Mouse (Mus musculus) cerebellum, adult (tissue): ENCODE measurements around the gene Mast3.

Experiments
- ATAC-seq: cut with Nextera tagmentation; 2 replicates; pipeline ENCODE4 v1.9.2; 2017; ENCODE audit warnings: mild to moderate bottlenecking, moderate library complexity, mixed read lengths; ENCODE audit not compliant: insufficient number of reproducible peaks, low FRiP score, low TSS enrichment

Mast3 gene

DNA sequence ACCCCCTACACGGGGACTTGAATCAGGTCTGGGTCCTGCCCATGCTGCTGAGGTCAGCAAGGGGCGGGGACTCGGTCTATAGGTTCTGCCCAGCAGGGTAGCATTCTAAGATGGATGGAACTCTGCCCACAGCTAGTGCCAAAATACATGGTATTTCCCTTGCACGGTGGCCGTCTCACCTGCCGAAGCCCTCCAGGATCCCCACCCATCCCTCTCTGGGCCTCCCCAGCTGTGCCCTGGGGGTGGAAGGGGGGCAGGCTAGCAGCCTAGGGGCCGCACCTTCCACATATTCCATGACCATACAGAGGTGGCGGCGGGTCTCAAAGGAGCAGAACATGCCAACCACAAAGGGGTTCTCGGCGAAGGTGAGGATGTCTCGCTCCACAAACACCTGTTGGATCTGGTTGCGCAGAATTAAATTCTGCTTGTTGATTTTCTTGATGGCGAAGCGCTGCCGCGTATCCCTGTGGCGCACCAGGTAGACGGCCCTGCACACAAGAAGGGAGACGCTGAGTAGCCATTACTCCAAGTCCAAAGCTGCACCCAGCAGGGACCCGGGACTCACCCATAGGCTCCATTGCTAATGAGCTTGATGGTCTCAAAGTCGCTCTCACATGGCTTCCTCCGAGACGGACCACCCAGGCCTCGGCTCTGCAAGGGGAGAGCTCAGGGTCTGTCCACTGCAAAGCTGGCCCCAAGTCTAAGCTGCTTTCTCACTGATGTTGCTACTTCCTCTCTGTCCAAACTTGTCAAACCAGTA is 18.4 kb downstream of the Mast3 start:
- no peak for ATAC-seq

- no peak for ATAC-seq
Observed at GRCm38 (mm10) chr8:70780093-70780492, 24.8 kb downstream of the Mast3 start.

- peak; percentile 74 for ATAC-seq
Observed at GRCm38 (mm10) chr8:70776496-70777444, 28.1 kb downstream of the Mast3 start, which contains the start of gene Pik3r2. Pik3r2 (minus strand) TSS chr8:70776713.

DNA sequence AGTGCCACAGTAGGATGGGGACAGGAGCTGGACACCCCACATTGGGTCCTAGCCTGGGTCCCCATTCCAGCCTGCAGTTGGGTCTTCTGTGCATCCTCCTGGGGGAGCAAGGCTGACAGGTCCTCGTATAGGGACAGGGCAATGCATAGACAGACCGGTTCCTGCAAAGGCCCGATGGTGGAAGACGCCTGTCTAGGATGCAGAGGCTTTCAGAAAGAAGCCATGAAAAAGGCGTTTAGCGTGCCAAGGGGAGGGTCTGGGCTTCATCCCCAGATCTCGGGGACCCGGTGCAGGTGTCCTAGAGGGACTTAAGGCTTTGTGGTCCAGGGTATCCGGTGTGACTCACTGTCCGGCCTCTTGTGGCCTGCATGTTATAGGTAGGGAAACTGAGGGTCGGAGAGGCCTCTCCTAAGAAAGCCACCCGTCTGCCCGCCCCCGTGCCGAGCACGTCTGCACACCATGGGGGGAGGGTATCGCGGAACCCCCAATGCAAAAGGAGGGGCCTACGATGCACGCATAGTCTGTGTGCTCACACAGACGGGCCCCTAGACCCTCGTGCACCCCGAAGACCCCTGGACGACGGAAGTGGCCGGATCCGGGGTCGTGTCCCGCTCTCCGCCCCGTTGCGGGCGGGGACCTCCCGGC is 28.9 kb downstream of the Mast3 start:
- no peak for ATAC-seq

DNA sequence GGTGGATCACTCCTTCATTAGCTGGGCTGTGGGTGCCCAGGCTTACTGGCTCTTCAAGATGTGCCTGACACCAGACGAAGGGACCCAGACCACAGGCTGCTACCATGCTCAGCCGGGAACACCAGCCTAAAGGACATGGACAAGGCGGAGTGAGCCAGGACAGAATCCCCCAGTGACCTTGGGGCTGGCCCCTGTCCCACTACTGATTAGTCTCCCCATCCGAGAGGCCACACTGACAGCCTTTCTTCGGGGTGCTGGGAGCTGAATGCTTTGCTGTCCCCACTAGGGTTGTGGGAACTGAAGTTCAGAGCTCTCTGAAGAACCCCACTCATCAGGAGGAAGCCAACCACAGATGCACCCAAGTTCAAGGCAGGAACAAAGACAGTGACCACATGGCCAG is 29.6 kb downstream of the Mast3 start:
- no peak for ATAC-seq

GRCm38 (mm10) chr8:70774740-70775139 is 30.1 kb downstream of the Mast3 start:
- ATAC-seq, result no peak

GRCm38 (mm10) chr8:70773833-70774232 is 31.0 kb downstream of the Mast3 start:
- no peak for ATAC-seq

DNA sequence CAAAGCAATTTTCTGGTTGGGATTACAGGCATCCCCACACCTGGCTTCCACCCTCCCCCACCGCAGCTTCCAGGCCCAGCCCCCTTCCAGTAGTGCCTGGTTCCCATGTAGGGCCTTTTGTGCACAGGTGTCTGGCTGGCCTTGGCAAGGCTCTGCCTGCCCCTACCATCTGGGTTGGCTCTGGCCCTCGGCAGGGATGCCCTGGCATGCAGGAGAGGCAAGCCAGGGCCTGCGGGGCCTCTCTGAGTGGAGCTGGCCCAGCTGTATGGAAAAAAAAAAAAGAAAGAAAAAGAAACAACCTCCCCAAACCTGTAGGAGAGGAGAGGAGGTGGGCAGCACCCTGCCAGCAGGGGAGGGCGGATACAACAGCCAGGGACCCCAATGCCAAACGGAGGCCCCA is 31.4 kb downstream of the Mast3 start:
- ATAC-seq, result no peak

DNA sequence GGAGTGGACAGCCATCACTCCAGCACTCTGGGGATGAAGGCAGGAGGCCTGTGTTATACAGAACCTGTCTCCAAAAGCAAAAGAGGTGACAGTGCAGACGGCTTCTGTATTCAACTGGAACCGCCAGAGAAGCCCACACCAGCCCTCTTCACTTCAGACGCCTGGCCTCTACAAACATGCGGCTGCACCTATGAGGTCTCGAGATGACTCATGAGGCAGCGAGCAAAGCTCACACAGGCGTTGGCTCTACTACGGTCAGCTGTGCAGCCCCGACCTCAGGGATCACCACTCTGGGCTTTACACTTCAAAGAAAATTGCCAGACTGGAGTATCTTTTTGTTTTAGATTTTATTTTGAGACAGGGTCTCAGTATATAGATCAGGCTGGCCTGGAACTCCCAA is 32.0 kb downstream of the Mast3 start:
- ATAC-seq, result no peak

DNA sequence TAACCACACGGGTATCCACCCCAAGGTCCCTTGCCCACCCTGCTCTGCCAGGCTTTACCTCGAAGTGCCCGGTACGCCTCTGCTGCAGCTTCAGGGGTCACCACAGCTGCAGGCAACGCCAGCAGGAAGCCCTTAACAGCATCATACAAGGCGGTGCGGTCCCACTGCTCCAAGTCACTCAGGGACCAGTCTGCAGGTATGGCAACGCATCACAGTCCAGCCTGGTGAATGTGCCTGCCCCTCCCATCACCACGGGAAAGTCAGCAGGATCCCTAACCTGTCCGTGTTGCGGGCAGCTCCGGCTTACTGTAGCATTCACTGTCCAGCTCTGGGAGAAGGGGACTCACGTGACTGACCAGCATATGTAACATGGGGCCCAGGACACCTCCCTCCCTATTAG is 32.8 kb downstream of the Mast3 start:
- ATAC-seq, result no peak

DNA sequence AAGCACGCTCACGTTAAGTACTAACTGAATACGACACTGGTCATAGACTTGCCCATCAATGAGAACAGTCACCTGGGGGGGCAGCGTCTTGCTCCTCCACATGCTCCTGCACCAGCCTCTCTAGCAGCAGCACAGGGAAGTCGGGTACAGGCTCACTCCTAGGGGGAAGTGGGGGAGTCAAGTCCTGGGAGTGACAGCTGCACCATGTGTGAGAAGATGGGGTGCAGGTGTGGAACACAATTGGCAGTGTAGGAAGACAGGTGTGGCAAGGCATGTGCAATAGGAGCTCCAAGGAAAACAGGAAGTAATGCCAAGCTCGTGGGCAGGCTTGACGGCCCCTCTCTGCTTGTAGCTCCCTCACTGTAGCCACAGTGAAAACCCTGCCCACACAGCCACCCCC is 33.6 kb downstream of the Mast3 start:
- ATAC-seq, result no peak

- ATAC-seq, result no peak
Observed at GRCm38 (mm10) chr8:70770748-70771147, 34.1 kb downstream of the Mast3 start.

DNA sequence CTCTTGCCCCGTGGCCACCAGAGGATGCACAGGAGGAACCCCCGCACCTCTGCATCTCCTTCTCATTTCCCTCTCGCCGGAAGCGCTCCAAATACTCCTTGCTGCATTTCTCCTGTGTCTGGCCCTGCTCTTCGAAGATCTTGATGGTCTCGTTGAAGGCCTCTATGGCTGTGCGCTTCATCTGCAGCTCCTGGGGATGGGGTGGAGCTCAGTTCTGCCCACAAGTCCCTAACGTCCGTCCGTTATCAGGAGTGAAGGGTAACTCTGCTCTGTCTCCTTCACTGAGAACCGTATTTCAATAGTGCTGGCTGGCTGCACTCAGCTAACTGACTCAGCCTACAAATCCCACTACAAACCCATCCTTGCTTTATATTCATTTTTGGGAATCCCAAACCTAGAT is 35.0 kb downstream of the Mast3 start:
- no peak for ATAC-seq

DNA sequence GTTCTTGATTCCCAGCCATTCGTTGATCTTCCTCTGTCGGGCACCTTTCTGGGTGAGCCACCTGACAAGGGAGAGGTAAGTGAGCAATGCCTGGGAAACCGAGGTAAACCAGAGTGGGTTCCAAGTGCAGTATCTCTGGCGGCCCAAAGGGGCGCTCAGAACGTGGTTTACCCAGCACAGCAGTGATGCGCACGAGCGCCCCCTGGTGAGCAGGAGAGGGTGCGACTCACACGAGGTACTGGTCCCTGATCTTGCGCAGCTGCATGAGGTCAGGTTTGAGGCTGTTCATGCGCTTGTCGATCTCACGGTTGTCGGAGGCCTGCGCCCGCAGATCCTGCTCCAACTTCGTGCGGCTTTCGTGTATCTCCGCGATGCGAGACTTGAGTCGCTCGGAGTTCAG is 35.5 kb downstream of the Mast3 start:
- peak; percentile 49 for ATAC-seq

- ATAC-seq, result no peak
Observed at GRCm38 (mm10) chr8:70768956-70769355, 35.9 kb downstream of the Mast3 start.

DNA sequence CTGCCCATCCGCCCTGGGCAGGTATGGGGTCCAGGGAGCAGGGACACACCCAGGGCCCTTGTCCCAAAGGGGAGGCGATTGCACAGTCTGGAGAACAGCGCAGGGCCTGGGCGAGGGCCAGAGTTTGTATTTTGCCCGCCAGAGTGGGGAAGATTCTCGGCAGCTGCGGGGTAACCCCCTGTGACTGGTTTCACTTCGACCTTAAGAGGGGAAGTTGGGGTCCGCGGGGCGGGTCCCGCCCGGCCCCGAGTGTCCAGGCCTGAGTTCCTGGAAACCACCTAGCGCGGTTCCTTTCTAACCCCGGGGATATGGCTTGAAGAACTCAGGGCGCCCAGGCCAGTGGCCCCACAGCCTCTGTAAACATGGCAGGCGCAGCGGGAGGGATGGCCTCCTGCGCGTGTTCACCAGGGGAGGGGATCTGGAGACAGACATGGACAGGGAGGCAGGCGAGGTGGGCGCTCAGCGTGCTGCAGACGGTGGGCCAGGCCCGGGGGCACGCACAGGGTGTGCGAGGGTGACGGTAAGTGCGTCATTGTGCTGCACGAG is 36.5 kb downstream of the Mast3 start:
- ATAC-seq, result no peak

- no peak for ATAC-seq
Observed at GRCm38 (mm10) chr8:70767503-70767902, 37.4 kb downstream of the Mast3 start.

GRCm38 (mm10) chr8:70766571-70767440 is 38.0 kb downstream of the Mast3 start:
- 0 out of 2 replicates have a peak, but pooled peaks have one; percentile 33 for ATAC-seq

- no peak for ATAC-seq
Observed at GRCm38 (mm10) chr8:70765838-70766570, 38.9 kb downstream of the Mast3 start.
